Mouse (Mus musculus) left cerebral cortex, adult 2 months (tissue): ENCODE measurements around the gene Gramd4. TPM values are rescaled to one million over a fixed set of nuclear protein-coding genes. Genes with fewer than 3 reads are reported as not detected.

ENCODE experiments used
- DNase-seq, 2 experiments: peaks; one replicate each; pipeline ENCODE4 v3.0.0; 2021 to 2022; ENCODE audit warnings: low spot score in 2 of 2, mixed read lengths in 1 of 2; ENCODE audit errors: extremely low spot score in 1 of 2
- H3K27ac ChIP-seq: fragments of 200-600 bp; 2 replicates; pipeline ENCODE4 v1.8.1; 2022
- H3K4me3 ChIP-seq: fragments of 200-600 bp; 2 replicates; pipeline ENCODE4 v1.8.1; 2022
- CTCF ChIP-seq: fragments of 200-600 bp; IDR thresholded peaks from 2 replicates; pipeline ENCODE4 v1.8.1; 2022; ENCODE audit warnings: antibody characterized with exemption, mild to moderate bottlenecking, moderate library complexity
- intact Hi-C: fragments of 180-260 bp; cut with DNase I; formaldehyde crosslinking; loops from one replicate; pipeline ENCODE4 v1.15.1; 2025
- total RNA-seq, 2 experiments: library from RNA; stranded (reverse); gene quantifications; 2 replicates each; pipeline ENCODE4 v1.2.3; 2021

Gramd4 gene
- total RNA-seq, 2 experiments from 2014 or later = 46.2 to 51.7 TPM

GRCm38 (mm10) chr15:86032811-86033190, 24.7 kb upstream of the Gramd4 start:
- DNase-seq = peak in 1 of 2 experiments; percentile 20
- Histone ChIP-seq H3K4me3 (0 out of 2 replicates have a peak overlapping the region, but pooled peaks have one; percentile 9), H3K27ac (no peak overlapping the region)
- TF ChIP-seq CTCF = peak; percentile 47
- intact Hi-C loops = no loop called here

- Histone ChIP-seq H3K4me3 (peak within 1 kb of the TSS; percentile 26; the same call in 1 of the 2 replicates), H3K27ac (no peak within 1 kb of the TSS)
- DNase-seq = no peak
- no peak for TF ChIP-seq CTCF
- intact Hi-C loops = no loop called here
These were observed 24.2 kb upstream of the Gramd4 start, which contains the start of gene Celsr1 for GRCm38 (mm10) chr15:86033191-86033841. Gene Celsr1 (minus strand): TSS chr15:86033777.

- Histone ChIP-seq H3K4me3 (peak overlapping the region; percentile 26; the same call in 1 of the 2 replicates), H3K27ac (no peak overlapping the region)
- TF ChIP-seq CTCF = no peak
- intact Hi-C loops = no loop called here
- peak in 1 of 2 experiments; percentile 26 for DNase-seq
These were observed 23.4 kb upstream of the Gramd4 start for GRCm38 (mm10) chr15:86034021-86034523.

- no peak overlapping the region for H3K4me3 ChIP-seq
- no peak for DNase-seq
- intact Hi-C loops = no loop called here
- TF ChIP-seq CTCF = no peak
- H3K27ac ChIP-seq = no peak overlapping the region
These were observed 22.6 kb upstream of the Gramd4 start for GRCm38 (mm10) chr15:86034781-86035360.

- Histone ChIP-seq H3K27ac (no peak overlapping the region), H3K4me3 (no peak overlapping the region)
- TF ChIP-seq CTCF = no peak
- no peak for DNase-seq
- intact Hi-C loops = no loop called here
These were observed 21.6 kb upstream of the Gramd4 start for GRCm38 (mm10) chr15:86035913-86036312.

- intact Hi-C loops = loop anchor here (1.0 kb wide), 1 partner anchor 143 kb away; no protein-coding TSS in a partner anchor
- TF ChIP-seq CTCF = peak; percentile 98
- DNase-seq = peak; percentile 61 to 75
- H3K27ac ChIP-seq = no peak overlapping the region
- H3K4me3 ChIP-seq = no peak overlapping the region
These were observed 18.7 kb upstream of the Gramd4 start for GRCm38 (mm10) chr15:86038802-86039201.

DNA sequence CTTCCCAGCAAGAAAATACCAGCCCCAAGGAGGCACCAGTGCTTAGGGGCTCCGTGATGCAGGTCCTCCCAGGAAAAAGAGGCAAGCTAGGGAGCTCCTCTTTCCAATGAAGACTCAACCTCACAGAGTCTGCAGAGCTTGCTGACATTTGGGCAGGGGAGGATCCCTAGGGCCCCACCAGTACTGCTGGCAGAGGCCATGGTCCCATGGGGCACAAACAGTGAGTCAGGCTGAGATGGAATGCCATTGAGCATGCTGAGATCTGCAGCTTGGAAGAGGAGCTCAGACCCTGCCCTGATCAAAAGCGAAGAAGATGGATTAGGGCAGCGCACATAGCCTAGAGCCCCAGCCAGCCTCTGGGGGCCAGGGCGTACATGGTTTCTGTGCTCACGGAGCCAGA, 16.1 kb upstream of the Gramd4 start:
- DNase-seq = no peak
- H3K4me3 ChIP-seq = no peak overlapping the region
- intact Hi-C loops = loop anchor here (5.0 to 10.0 kb wide), 2 partner anchors 324 to 427 kb away; no protein-coding TSS in a partner anchor
- TF ChIP-seq CTCF = no peak
- no peak overlapping the region for H3K27ac ChIP-seq

DNA sequence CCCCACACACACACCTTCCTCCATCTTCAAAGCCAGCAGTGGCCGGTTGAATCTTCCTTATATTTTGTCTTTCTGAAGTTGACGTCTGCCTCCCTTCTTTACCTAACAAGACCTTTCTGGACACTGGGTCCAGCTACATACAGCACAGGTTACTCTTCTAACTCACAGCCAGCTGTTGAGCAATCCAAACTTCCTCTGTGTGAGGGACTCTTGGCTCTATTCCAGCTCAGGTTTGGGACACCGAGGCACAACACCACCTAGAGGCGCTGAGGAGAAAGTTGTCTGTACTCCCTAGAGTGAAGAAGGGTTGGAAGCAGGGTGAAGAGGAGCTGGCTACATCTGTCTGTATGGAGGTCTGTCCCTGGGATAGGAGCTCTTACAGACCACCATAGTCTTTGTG, 15.1 kb upstream of the Gramd4 start:
- no peak for DNase-seq
- intact Hi-C loops = loop anchor here (5.0 to 10.0 kb wide), 2 partner anchors 325 to 428 kb away; no protein-coding TSS in a partner anchor
- H3K4me3 ChIP-seq = no peak overlapping the region
- TF ChIP-seq CTCF = no peak; the same call in 1 of the 2 replicates
- H3K27ac ChIP-seq = no peak overlapping the region

- H3K27ac ChIP-seq = no peak overlapping the region
- H3K4me3 ChIP-seq = no peak overlapping the region
- no peak for DNase-seq
- intact Hi-C loops = loop anchor here (10.0 kb wide), 1 partner anchor 435 kb away; no protein-coding TSS in a partner anchor
- no peak for TF ChIP-seq CTCF
These were observed 8.0 kb upstream of the Gramd4 start for GRCm38 (mm10) chr15:86049510-86049909.

DNA sequence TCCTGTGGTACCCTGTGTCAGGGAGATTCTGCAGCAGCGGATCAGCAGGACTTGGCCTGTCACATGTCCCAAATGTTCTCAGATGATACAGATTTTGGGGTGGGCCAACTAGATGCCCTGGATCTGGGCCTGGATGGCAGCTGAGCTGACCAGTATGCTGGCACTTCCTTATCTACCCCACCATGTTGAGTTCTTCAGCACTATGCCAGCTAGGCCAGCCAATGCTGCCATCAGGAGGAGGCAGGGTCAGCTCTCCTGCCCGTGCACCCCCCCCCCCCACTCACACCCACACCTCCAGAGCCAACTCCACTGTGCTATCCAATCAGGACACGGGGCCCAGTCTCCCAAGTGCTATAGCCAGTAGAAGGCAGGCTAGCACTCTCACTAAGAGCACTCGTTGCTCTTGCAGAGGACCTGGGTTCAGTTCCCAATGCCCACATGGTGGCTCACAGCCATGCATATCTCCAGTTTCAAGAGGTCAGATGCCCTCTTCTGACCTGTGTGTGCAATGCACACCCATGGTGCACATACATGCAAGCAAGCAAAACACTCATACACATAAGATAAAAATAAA, 7.2 kb upstream of the Gramd4 start:
- intact Hi-C loops = loop anchor here (10.0 kb wide), 1 partner anchor 165 kb away; the partner anchor contains the start of gene Tbc1d22a
- no peak for DNase-seq
- Histone ChIP-seq H3K4me3 (no peak overlapping the region), H3K27ac (no peak overlapping the region)
- TF ChIP-seq CTCF = no peak; the same call in 1 of the 2 replicates

- intact Hi-C loops = loop anchor here (10.0 kb wide), 1 partner anchor 164 kb away; the partner anchor contains the start of gene Tbc1d22a
- no peak overlapping the region for H3K4me3 ChIP-seq
- H3K27ac ChIP-seq = no peak overlapping the region
- no peak for TF ChIP-seq CTCF
- no peak for DNase-seq
These were observed 6.3 kb upstream of the Gramd4 start for GRCm38 (mm10) chr15:86051152-86051551.

- H3K4me3 ChIP-seq = no peak overlapping the region
- no peak for DNase-seq
- H3K27ac ChIP-seq = no peak overlapping the region
- TF ChIP-seq CTCF = no peak
- intact Hi-C loops = loop anchor here (10.0 kb wide), 1 partner anchor 163 kb away; the partner anchor contains the start of gene Tbc1d22a
These were observed 5.5 kb upstream of the Gramd4 start for GRCm38 (mm10) chr15:86051878-86052478.
